Mouse (Mus musculus): ENCODE measurements around the gene Omt2b.

- no peak for TF ChIP-seq CHD2 (IDR thresholded peaks at IDR 0.05; ENCODE audit: low read depth, low read length)
- TF ChIP-seq ZC3H11A (IDR thresholded peaks at IDR 0.05; ENCODE audit: borderline replicate concordance, low read depth, low read length): no peak
- TF ChIP-seq MAFK (IDR thresholded peaks at IDR 0.05; ENCODE audit: insufficient read depth, low read depth, low read length): no peak
- TF ChIP-seq HCFC1 (IDR thresholded peaks at IDR 0.05; ENCODE audit: borderline replicate concordance, insufficient read depth, low read length): no peak
These were observed 24.3 kb downstream of the Omt2b start for GRCm38 (mm10) chr9:78351504-78352220.
